Mouse (Mus musculus) CH12F3 (cell line): Measurements from ENCODE around the gene Gm8693.
"Not testable (repeated sequence)": the region's sequence is repeated elsewhere in the genome, so short reads cannot be mapped to it uniquely, and the experiment has no call there.

ENCODE experiments used
- in situ Hi-C: fragments of 300-500 bp; cut with MboI; formaldehyde crosslinking; loops from 2 replicates; pipeline ENCODE4 v1.14.3; 2020; ENCODE audit warnings: low sequenced_read_pairs

Gene Gm8693

GRCm38 (mm10) chr7:22692217-22692616 lies at the start of gene Gm8693:
Gm8693 (minus strand) TSS chr7:22692317.
- in situ Hi-C loops: not testable (repeated sequence)

GRCm38 (mm10) chr7:22719610-22720009 lies 27.5 kb upstream of the Gm8693 start, which contains the start of gene Gm4567:
Gm4567 (minus strand) TSS chr7:22719710.
- in situ Hi-C loops: not testable (repeated sequence)

GRCm38 (mm10) chr7:22657718-22658117 lies 34.4 kb downstream of the Gm8693 start, which contains the start of gene Vmn1r155:
Vmn1r155 (plus strand) TSS chr7:22658018.
- in situ Hi-C loops: not testable (repeated sequence)
